Mouse (Mus musculus) myocyte (in vitro differentiated cells): ENCODE measurements around the gene Lpcat1.

Experiments used
- POLR2A ChIP-seq: IDR thresholded peaks from one replicate; pipeline ENCODE4 v1.6.1; 2011; ENCODE audit warnings: low read depth, mild to moderate bottlenecking, control low read depth, moderate library complexity; ENCODE audit not compliant: insufficient read length
- USF1 ChIP-seq: IDR thresholded peaks from one replicate; pipeline ENCODE4 v1.6.1; 2011; ENCODE audit warnings: low read depth, mild to moderate bottlenecking, control low read depth, moderate library complexity

DNA sequence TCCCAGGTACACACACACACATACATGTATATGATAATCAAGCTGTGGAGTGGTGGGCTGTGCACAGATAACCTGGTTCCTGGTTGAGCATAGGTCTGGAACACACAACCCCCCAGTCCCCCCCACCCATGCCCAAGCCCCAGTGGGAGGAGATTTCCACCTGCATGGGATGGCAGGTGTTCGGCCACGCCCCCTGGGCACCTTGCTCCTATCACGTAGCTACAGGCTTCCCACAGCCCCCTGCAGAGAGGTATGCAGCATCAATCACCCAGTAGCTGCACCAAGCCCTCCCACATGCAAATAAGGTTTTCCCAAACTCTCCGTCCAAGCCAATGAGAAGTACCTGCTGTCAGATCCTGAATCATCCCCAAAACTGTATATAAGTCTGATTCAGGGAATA, 49.9 kb downstream of the Lpcat1 start:
- TF ChIP-seq POLR2A (no peak), USF1 (no peak)
